Mouse (Mus musculus): ENCODE data around the gene Galntl6.

DNA sequence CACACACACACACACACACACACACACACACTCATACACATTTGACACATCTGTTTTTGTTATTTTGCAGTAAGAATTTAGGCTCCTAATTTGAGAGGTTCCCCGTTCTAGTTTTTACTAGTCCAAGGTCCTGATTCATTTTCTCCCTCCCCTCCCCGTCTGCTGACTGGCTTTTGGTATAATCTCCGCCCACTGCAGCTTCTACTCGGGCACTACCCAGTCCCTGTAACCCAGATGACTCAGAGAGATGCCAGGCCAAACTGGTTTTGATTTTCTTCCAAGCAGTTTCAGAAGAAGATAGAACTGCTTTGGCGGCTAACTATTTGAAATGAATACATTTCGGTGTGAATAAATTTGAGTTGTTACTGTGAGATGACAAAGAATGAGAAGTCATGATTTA lies 1170.5 kb downstream of the Galntl6 start:
- no peak for TF ChIP-seq POLR2A (IDR thresholded peaks at IDR 0.05; ENCODE audit: low read depth, low read length)
- TF ChIP-seq CTCF (IDR thresholded peaks at IDR 0.05; ENCODE audit: extremely low read depth, insufficient read depth, insufficient read length, insufficient replicate concordance) = no peak
